Mouse (Mus musculus) forebrain, embryonic 13.5 days (tissue): ENCODE data around the gene Zfp609. TPM values are rescaled to one million over a fixed set of nuclear protein-coding genes. Genes with fewer than 3 reads are reported as not detected.
A peak's percentile ranks its signal among the peaks of the same experiment; 100 is the strongest.

Experiments used
- ATAC-seq: fragments of 200-750 bp; cut with Nextera tagmentation; 2 replicates; pipeline ENCODE4 v1.8.0; 2017
- H3K27ac ChIP-seq: fragments of 300-500 bp; sonication (generic); 2 replicates; pipeline ENCODE4 v1.5.1; 2015; ENCODE audit warnings: inconsistent platforms, mild to moderate bottlenecking, moderate library complexity
- H3K27me3 ChIP-seq: fragments of 300-500 bp; sonication (generic); 2 replicates; pipeline ENCODE4 v1.6.1; 2015; ENCODE audit warnings: mild to moderate bottlenecking, inconsistent platforms
- H3K36me3 ChIP-seq: fragments of 300-500 bp; sonication (generic); 2 replicates; pipeline ENCODE4 v1.6.1; 2015; ENCODE audit warnings: mild to moderate bottlenecking, inconsistent platforms; ENCODE audit not compliant: poor library complexity, severe bottlenecking
- H3K4me1 ChIP-seq: fragments of 300-500 bp; sonication (generic); 2 replicates; pipeline ENCODE4 v1.6.1; 2015; ENCODE audit warnings: inconsistent platforms
- H3K4me2 ChIP-seq: fragments of 300-500 bp; sonication (generic); 2 replicates; pipeline ENCODE4 v1.6.1; 2015; ENCODE audit warnings: inconsistent platforms, mild to moderate bottlenecking, moderate library complexity
- H3K4me3 ChIP-seq: fragments of 300-500 bp; sonication (generic); 2 replicates; pipeline ENCODE4 v1.5.1; 2015; ENCODE audit warnings: mild to moderate bottlenecking, inconsistent platforms
- H3K9ac ChIP-seq: fragments of 300-500 bp; sonication (generic); 2 replicates; pipeline ENCODE4 v1.6.1; 2015; ENCODE audit warnings: mild to moderate bottlenecking, inconsistent platforms
- H3K9me3 ChIP-seq: fragments of 300-500 bp; sonication (generic); replicated peaks from 2 replicates; pipeline ENCODE4 v1.6.1; 2016; ENCODE audit warnings: inconsistent platforms
- WGBS: fragments of 180-500 bp; shearing (Covaris S2); methylation state at CpG from one replicate; pipeline ENCODE4 v1.1.7; 2015; 5-methylcytosine and 5-hydroxymethylcytosine counted together
- polyA plus RNA-seq: library from polyadenylated mRNA; unstranded; fragments of >200 nt; fragmentation: Nextera tagmentation; extraction: Ambion mirVana; gene quantifications from 2 replicates; pipeline ENCODE4 v1.2.1, GENCODE M21; 2015

Gene Zfp609
- polyA plus RNA-seq, 1 experiment from 2014 or later: 9.4 TPM

DNA sequence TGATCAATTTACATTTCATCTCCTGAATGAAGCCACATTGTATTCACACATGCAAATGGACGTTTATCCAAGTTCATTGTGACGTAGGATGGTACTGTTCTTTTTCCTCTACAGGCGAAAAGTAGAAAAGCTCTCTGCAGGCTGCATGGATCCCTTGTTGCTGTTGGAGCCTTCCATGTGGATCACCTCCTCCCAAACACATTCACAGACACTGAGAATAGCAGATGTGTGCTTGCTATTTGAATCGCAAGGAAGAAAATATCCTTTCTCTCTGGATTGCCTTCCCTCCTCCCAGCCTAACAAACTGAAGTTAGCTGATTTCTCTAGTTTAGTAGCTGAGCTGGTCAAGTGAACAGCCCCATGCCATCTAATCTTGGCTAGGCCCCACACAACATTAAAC, 2.9 kb upstream of the Zfp609 start:
- ATAC-seq: no peak

GRCm38 (mm10) chr9:65829410-65829809, 2.0 kb upstream of the Zfp609 start:
- no peaks in the 10 kb centered on the region for H3K27me3 ChIP-seq
- H3K27ac ChIP-seq: no peak overlapping the region
- no peaks in the 10 kb centered on the region for H3K9me3 ChIP-seq
- no peaks in the 10 kb centered on the region for H3K36me3 ChIP-seq
- H3K4me2 ChIP-seq: no peak overlapping the region
- no peak overlapping the region for H3K4me3 ChIP-seq
- no peak for ATAC-seq
- 78% methylated on average over 2 of the region's 2 CpGs for WGBS
- H3K9ac ChIP-seq: no peak overlapping the region
- peaks cover 66% of the 10 kb centered on the region for H3K4me1 ChIP-seq

More for the DNA sequence above, 2.9 kb upstream of the Zfp609 start:
- Histone ChIP-seq H3K9ac (no peak overlapping the region), H3K27me3 (no peaks in the 10 kb centered on the region), H3K4me2 (no peak overlapping the region), H3K27ac (no peak overlapping the region), H3K4me1 (peaks cover 67% of the 10 kb centered on the region), H3K4me3 (no peak overlapping the region), H3K36me3 (no peaks in the 10 kb centered on the region), H3K9me3 (no peaks in the 10 kb centered on the region)
- 50% methylated on average over 4 of the region's 4 CpGs for WGBS

DNA sequence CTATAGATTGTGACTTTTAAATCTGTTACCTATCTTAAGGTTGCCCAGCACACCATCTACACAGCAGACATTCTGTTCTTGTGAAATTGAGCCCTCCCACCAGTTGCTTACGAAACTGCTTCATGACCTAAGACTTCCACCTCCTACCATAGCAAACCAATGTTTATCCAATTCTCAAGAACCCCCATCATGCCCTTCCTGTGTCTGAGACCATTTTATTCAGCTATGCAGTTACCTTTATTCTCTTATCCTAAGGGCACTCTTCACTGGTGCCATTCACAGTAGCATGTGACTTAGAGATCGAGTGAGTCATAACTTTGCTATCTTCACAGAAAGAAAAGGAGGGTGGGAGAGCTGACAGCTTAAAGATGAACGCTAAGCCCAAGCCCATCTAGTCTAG, 1.1 kb upstream of the Zfp609 start:
- H3K36me3 ChIP-seq: no peaks in the 10 kb centered on the region
- peaks cover 69% of the 10 kb centered on the region for H3K4me1 ChIP-seq
- no peaks in the 10 kb centered on the region for H3K9me3 ChIP-seq
- H3K9ac ChIP-seq: peak overlapping the region; percentile 98; the same call in 1 of the 2 replicates
- 35% methylated on average over 3 of the region's 3 CpGs for WGBS
- peak overlapping the region; percentile 79 for H3K4me2 ChIP-seq
- H3K4me3 ChIP-seq: peak overlapping the region; percentile 89
- no peak overlapping the region for H3K27ac ChIP-seq
- no peaks in the 10 kb centered on the region for H3K27me3 ChIP-seq
- no peak for ATAC-seq

DNA sequence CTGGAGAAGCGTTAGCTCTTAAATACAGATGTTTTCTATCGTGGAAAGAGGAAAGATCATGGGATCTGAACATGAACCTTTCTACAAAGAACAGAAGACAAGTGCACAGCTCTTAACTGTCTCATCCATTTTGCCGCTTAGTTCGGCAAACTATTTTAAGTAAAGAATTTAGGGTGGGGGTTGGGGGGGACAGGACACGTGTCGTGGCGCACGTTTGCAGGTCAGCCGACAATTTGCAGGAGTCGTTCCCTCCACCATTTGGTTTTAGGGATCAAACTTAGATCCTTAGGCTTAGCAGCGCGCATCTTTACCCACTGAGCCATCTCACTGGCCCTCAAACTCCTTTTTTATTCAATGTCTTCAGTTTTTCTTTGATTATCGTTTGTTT, 646 bp upstream of the Zfp609 start:
- peak overlapping the region; percentile 98 for H3K9ac ChIP-seq

GRCm38 (mm10) chr9:65826588-65827343, 598 bp downstream of the Zfp609 start:
- peak overlapping the region; percentile 79 for H3K4me2 ChIP-seq
- H3K27me3 ChIP-seq: no peaks in the 10 kb centered on the region
- ATAC-seq: peak; percentile 64
- H3K4me1 ChIP-seq: peaks cover 60% of the 10 kb centered on the region
- peak overlapping the region; percentile 89 for H3K4me3 ChIP-seq
- no peaks in the 10 kb centered on the region for H3K9me3 ChIP-seq
- H3K9ac ChIP-seq: peak overlapping the region; percentile 98
- no peaks in the 10 kb centered on the region for H3K36me3 ChIP-seq
- peak overlapping the region; percentile 99 for H3K27ac ChIP-seq
- under 1% methylated on average over 30 of the region's 31 CpGs for WGBS

More for the DNA sequence above, 646 bp upstream of the Zfp609 start:
- peak; percentile 1; the same call in 1 of the 2 replicates for ATAC-seq
- H3K27me3 ChIP-seq: no peaks in the 10 kb centered on the region
- 2% methylated on average over 13 of the region's 13 CpGs for WGBS
- no peaks in the 10 kb centered on the region for H3K9me3 ChIP-seq
- H3K36me3 ChIP-seq: no peaks in the 10 kb centered on the region
- H3K4me3 ChIP-seq: peak overlapping the region; percentile 89
- H3K27ac ChIP-seq: no peak overlapping the region; the same call in 1 of the 2 replicates
- peaks cover 67% of the 10 kb centered on the region for H3K4me1 ChIP-seq
- H3K4me2 ChIP-seq: peak overlapping the region; percentile 79

DNA sequence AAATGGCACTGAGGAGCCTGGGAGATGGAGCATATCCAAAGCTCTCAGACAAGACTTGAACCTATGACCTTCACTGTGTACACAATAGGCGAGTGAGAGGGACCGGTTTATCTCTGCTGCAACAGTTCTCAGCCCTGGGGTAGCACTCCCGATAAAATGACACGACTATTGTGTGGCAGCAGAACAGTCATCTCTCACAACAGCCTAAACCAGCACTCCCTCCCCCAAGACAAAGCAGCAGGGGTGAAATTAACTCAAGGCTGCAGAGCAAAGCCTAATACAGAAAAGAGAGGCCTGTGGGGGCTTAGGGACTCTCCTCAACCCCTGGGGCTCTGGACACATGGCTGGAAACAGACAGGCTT, 1.2 kb downstream of the Zfp609 start:
- peak overlapping the region; percentile 79 for H3K4me2 ChIP-seq
- H3K36me3 ChIP-seq: no peaks in the 10 kb centered on the region
- no peaks in the 10 kb centered on the region for H3K9me3 ChIP-seq
- H3K4me1 ChIP-seq: peaks cover 60% of the 10 kb centered on the region
- H3K27me3 ChIP-seq: no peaks in the 10 kb centered on the region
- H3K4me3 ChIP-seq: peak overlapping the region; percentile 89
- WGBS: 2% methylated on average over 4 of the region's 4 CpGs
- H3K27ac ChIP-seq: peak overlapping the region; percentile 99
- ATAC-seq: peak; percentile 32; the same call in 1 of the 2 replicates
- peak overlapping the region; percentile 98 for H3K9ac ChIP-seq

DNA sequence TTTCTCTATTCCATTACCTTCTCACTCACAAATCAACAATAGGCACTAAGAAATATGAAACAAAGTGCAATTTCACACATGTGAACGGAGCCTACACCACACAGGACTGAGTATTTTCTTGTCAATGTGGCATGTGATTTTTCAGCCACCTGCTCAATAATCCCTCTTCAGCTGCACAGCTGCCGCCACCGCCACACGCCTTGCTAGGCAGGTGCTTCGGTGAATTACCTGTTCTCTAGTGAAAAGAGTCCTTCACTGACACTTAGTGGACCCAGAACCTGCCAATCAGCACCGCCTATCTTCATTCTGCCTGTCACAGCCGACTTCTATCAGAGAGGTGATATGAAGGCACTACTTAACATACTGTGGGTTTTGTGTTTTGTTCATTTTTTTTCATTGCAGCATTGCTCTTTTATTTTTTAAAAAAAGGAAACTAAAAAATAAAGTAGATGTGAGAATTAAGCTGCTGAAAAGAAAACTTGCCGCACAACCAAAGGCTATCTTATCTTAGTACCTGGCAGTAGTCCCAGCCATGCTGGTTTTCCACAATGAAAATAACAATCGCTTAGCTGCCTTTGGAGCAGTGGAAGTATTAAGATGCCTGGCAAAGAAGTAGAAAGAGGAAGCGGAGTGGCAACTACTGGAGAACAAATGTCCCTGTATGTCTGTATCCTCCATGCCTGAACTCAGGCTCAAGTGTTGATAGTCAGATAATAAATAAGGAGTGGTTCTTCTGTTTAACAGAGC, 3.5 kb downstream of the Zfp609 start:
- no peaks in the 10 kb centered on the region for H3K36me3 ChIP-seq
- H3K27ac ChIP-seq: peak overlapping the region; percentile 68
- WGBS: 35% methylated on average over 10 of the region's 10 CpGs
- H3K9me3 ChIP-seq: no peaks in the 10 kb centered on the region
- no peak for ATAC-seq
- peak overlapping the region; percentile 13; the same call in 1 of the 2 replicates for H3K4me3 ChIP-seq
- H3K27me3 ChIP-seq: no peaks in the 10 kb centered on the region
- H3K4me1 ChIP-seq: peaks cover 68% of the 10 kb centered on the region
- peak overlapping the region; percentile 79 for H3K4me2 ChIP-seq
- H3K9ac ChIP-seq: peak overlapping the region; percentile 21; the same call in 1 of the 2 replicates

DNA sequence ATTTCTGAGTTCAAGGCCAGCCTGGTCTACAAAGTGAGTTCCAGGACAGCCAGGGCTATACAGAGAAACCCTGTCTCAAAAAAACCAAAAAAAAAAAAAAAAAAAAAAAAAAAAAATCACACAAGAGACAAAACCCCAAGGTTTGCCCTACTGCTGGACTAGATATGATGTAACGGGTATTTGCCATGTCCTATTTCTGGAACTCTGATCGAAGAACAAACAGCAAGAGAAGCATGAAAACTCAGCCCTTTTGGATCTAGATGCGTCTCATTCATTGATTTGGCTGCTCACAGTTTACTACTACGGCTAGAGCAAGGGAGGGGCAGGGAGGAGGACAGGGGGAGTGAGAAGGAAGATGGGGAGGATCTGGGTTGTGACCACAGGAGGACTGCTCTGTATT, 5.4 kb downstream of the Zfp609 start:
- Histone ChIP-seq H3K4me3 (no peak overlapping the region), H3K27me3 (no peaks in the 10 kb centered on the region), H3K9me3 (no peaks in the 10 kb centered on the region), H3K27ac (no peak overlapping the region), H3K36me3 (no peaks in the 10 kb centered on the region), H3K4me2 (no peak overlapping the region), H3K4me1 (peaks cover 74% of the 10 kb centered on the region), H3K9ac (no peak overlapping the region)
- 77% methylated on average over 4 of the region's 4 CpGs for WGBS
- no peak for ATAC-seq

- H3K4me2 ChIP-seq: no peak overlapping the region
Measured at GRCm38 (mm10) chr9:65820301-65820700, 7.1 kb downstream of the Zfp609 start.

DNA sequence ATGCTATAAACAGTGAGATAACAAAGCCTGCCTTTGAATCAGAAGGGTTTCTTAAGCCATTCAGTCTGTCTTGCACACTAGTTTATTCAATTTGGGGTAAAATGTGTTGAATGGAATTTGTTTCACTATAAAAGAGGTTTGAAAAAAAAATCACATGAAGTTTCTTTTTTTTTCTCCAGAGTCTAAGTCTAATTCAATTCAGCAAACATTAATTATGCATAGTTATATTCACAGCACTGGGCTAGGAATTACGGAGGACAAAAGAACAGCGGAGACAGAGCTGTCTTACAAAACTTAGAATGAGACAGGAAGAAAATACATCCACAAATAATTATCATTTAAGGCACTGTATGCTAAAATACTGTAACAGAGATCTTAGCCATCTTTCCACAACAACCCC, 9.0 kb downstream of the Zfp609 start:
- ATAC-seq: no peak
- H3K4me2 ChIP-seq: peak overlapping the region; percentile 4; the same call in 1 of the 2 replicates
- peaks cover 21% of the 10 kb centered on the region for H3K36me3 ChIP-seq
- H3K27me3 ChIP-seq: no peaks in the 10 kb centered on the region
- no peak overlapping the region for H3K9ac ChIP-seq
- H3K4me3 ChIP-seq: no peak overlapping the region
- WGBS: 2% methylated on average over 2 of the region's 2 CpGs
- H3K4me1 ChIP-seq: peaks cover 46% of the 10 kb centered on the region
- H3K27ac ChIP-seq: peak overlapping the region; percentile 73
- H3K9me3 ChIP-seq: peaks cover 3% of the 10 kb centered on the region; the same call in 1 of the 2 replicates

More at GRCm38 (mm10) chr9:65820301-65820700, 7.1 kb downstream of the Zfp609 start:
- peaks cover 3% of the 10 kb centered on the region; the same call in 1 of the 2 replicates for H3K9me3 ChIP-seq
- no peak overlapping the region for H3K4me3 ChIP-seq
- H3K27ac ChIP-seq: no peak overlapping the region
- H3K4me1 ChIP-seq: peaks cover 64% of the 10 kb centered on the region
- ATAC-seq: no peak
- no peak overlapping the region for H3K9ac ChIP-seq
- WGBS: 76% methylated on average over 2 of the region's 2 CpGs
- peaks cover 10% of the 10 kb centered on the region for H3K36me3 ChIP-seq
- no peaks in the 10 kb centered on the region for H3K27me3 ChIP-seq

- WGBS: 78% methylated on average over 2 of the region's 2 CpGs
- H3K9me3 ChIP-seq: peaks cover 3% of the 10 kb centered on the region; the same call in 1 of the 2 replicates
- H3K9ac ChIP-seq: no peak overlapping the region
- no peak overlapping the region for H3K4me2 ChIP-seq
- no peaks in the 10 kb centered on the region for H3K27me3 ChIP-seq
- no peak overlapping the region for H3K27ac ChIP-seq
- peaks cover 21% of the 10 kb centered on the region for H3K36me3 ChIP-seq
- no peak overlapping the region for H3K4me3 ChIP-seq
- peaks cover 10% of the 10 kb centered on the region for H3K4me1 ChIP-seq
- no peak for ATAC-seq
Measured at GRCm38 (mm10) chr9:65812841-65813240, 14.5 kb downstream of the Zfp609 start.

GRCm38 (mm10) chr9:65811784-65812183, 15.6 kb downstream of the Zfp609 start:
- Histone ChIP-seq H3K36me3 (peaks cover 21% of the 10 kb centered on the region), H3K9me3 (peaks cover 3% of the 10 kb centered on the region; the same call in 1 of the 2 replicates), H3K27ac (no peak overlapping the region), H3K4me1 (peaks cover 14% of the 10 kb centered on the region), H3K4me2 (no peak overlapping the region), H3K27me3 (no peaks in the 10 kb centered on the region), H3K9ac (no peak overlapping the region), H3K4me3 (no peak overlapping the region)
- no peak for ATAC-seq
- WGBS: 88% methylated on average over 1 of the region's 1 CpGs
